Mouse (Mus musculus) brain, embryonic 14.5 days (tissue): ENCODE results near the gene Ing3.

Experiments
- CTCF ChIP-seq: fragments of 200-500 bp; IDR thresholded peaks from 2 replicates; pipeline ENCODE4 v1.5.1; 2012; ENCODE audit warnings: inconsistent platforms, mild to moderate bottlenecking, moderate library complexity, borderline replicate concordance; ENCODE audit not compliant: insufficient read depth, insufficient read length; ENCODE audit errors: extremely low read depth
- POLR2A ChIP-seq: fragments of 200-500 bp; IDR thresholded peaks from 2 replicates; pipeline ENCODE4 v1.6.1; 2012; ENCODE audit warnings: mild to moderate bottlenecking, inconsistent platforms, borderline replicate concordance; ENCODE audit not compliant: poor library complexity, insufficient read depth, insufficient read length, severe bottlenecking; ENCODE audit errors: extremely low read depth

DNA sequence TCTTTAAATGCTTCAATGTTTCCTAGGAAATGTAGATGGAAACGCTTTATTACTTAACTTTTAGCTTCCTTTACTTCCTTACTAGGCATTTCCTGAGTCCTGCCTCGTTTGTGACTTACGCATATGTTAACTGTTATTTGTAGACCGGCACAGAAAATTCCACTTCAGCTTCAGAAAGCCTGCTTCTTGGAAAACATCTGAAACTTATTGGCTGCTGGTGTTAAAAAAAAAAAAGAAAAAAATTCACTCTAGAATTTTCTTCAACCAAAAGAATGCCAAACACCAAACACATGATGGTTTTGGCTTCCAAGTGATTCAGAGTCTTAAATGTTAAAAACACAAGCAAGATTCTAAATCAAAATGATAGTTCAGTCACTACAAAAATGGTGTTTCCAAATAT lies 39.7 kb downstream of the Ing3 start:
- TF ChIP-seq POLR2A (no peak), CTCF (no peak)
